Mouse (Mus musculus) lung, adult 2 months (tissue): Measurements from ENCODE around the gene Rars.

ENCODE experiments used
- CTCF ChIP-seq: fragments of 200-500 bp; IDR thresholded peaks from 2 replicates; pipeline ENCODE4 v1.5.1; 2011; ENCODE audit warnings: mild to moderate bottlenecking, low read length, control low read depth; ENCODE audit not compliant: insufficient read depth
- POLR2A ChIP-seq: fragments of 200-500 bp; IDR thresholded peaks from 2 replicates; pipeline ENCODE4 v1.6.1; 2011; ENCODE audit warnings: low read depth, mild to moderate bottlenecking, control low read depth, low read length, borderline replicate concordance; ENCODE audit errors: extremely low read depth

DNA sequence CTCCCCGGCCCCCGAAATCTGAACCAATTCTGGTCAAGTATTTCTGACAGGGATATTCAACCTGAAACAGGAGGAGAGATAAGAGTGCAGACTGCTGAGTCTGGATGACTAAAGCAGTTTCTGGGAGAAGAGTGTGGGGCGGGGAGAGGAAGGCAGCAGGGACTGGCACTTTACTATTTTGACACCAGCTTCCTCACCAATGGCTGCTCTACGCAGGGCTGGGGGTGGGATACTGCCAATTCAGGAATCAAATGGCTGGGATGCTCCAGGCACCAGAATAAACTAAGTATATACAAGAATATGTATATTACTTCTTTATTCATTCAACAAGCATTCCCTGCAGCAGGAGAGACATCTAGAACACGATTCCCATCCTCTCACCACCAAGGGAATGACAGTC is 29.3 kb upstream of the Rars start:
- TF ChIP-seq CTCF (no peak), POLR2A (no peak)
